Mouse (Mus musculus): ENCODE data around the gene Slit3.

DNA sequence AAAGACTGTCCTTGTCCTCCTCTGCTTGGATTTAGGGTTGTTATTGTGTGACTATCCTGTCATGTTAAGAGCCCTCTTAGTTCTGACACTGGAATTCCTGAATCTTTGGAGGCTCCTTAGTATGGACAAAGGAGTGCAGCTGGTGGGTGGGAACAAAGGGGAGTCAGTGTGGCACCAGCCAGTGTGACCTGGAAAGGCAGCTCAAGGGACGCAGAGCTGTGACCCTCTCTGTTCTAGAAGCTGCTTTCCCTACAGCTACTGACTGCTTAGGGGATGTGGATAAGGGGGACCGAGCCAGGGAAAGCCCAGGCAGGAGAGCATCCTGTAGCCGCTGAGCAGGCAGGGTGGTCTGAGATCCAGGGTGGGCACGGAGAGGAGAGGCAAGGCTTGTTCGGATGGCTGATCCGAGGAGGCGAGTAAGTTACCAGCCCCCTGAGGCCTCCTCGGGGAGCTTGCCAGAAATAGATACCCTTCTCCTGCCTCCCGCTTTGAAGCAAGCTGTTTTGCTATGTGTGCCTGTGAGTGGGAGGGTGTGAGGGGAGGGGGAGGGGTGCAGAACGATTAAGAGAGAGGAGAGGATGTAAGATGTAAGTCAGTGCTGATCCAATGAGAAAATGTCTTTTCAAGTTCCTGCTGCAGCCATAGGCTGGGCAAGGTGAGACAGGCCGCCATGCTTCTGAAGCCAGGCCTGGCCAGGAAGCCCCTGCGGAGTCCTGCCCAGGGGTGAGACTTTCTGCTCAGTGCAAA is 162.0 kb downstream of the Slit3 start:
- TF ChIP-seq CTCF (conservative IDR thresholded peaks at IDR 0.05; ENCODE audit: low read length) (no peak), POU5F1 (IDR thresholded peaks at IDR 0.05; ENCODE audit: borderline replicate concordance, low read length) (no peak), NANOG (IDR thresholded peaks at IDR 0.05; ENCODE audit: borderline replicate concordance, low read length) (no peak)

Measured in E14TG2a.4 (cell line).